Mouse (Mus musculus): ENCODE data around the gene Agtrap. TPM values are rescaled to one million over a fixed set of nuclear protein-coding genes. Genes with fewer than 3 reads are reported as not detected.
"Not testable (repeated sequence)": the region's sequence is repeated elsewhere in the genome, so short reads cannot be mapped to it uniquely, and the experiment has no call there.

The Agtrap gene
- total RNA-seq, 2 experiments from 2014 or later: 45.4 to 45.5 TPM

DNA sequence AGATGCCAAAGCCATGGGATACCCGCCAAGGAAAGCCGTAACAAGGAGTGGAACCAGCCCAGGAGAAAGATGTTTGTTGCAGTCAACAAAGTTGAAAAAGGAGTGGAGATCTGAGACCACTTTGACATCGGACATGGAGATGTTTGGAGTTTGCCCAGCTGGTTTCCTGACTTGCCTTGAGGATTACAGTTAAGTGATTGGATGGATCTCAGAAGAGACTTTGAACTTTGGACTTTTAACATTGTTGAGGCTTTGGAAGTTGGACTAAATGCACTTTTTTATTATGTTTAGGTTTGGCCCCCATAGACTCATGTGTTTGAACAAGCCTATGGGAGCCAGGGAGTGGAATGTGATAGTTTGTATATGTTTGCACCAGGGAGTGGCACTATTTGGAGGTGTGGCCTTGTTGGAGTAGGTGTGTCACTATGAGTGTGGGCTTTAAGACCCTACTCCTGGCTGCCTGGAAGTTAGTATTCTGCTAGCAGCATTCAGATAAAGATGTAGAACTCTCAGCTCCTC is 37.4 kb downstream of the Agtrap start:
- DNase-seq: not testable (repeated sequence)

- no peak for DNase-seq
Measured at GRCm38 (mm10) chr4:148046450-148047031, 41.3 kb downstream of the Agtrap start.

DNA sequence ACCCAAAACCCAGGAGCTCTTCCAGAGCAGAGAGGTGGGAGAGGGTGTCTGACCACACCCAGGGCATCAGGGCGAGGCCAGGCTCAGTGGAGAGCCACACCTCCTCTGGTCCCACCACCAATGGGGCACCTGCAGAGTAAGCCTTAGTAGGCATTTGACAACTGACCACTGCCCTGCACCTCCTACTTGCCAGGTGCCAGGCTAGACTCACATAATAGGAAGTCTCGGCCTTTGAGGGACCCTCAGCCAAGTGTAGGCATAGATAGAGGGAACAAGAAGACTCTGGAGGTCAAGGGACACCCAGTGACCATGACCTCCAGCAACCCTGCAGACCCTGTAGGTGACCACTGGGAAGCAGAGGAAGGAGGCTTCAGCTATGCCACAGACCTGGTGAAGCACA is 43.7 kb downstream of the Agtrap start:
- DNase-seq: no peak

GRCm38 (mm10) chr4:148043327-148043726 is 44.5 kb downstream of the Agtrap start:
- DNase-seq: not testable (repeated sequence)

GRCm38 (mm10) chr4:148041611-148042191 is 46.1 kb downstream of the Agtrap start:
- peak; percentile 63 for DNase-seq

DNA sequence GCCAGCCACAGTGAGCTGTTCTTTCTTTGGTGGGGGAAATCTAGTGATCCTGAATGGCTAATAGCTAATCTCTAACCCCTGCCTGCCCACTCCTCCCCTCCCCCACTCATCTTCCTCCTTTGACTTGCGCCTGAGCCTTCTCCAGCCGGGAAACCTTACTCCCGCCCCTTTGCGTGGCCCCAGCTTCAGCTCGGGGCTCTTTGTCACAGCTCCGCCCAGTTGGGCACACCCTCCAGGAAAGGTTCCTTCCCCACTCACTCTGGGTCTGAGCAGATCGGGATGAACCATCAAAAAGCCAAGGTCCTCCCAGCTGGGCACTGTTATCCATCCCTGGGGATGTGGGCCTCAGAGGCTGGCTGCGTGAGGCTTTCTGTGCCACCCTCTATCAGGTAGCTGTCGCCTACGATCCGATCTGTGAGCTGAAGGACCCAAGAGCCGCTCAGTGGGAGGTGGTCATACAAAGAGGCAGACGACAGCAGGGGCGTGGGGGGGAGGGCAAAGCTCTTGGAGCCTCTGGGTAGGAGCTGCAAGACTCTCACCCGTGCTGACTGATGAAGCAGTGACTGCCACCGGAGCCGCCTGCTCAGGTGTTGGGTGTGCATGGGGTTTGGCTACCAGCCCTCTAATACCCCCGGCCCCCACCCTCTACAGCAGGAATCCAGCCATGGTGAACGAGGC is 46.8 kb downstream of the Agtrap start:
- peak; percentile 90 for DNase-seq

DNA sequence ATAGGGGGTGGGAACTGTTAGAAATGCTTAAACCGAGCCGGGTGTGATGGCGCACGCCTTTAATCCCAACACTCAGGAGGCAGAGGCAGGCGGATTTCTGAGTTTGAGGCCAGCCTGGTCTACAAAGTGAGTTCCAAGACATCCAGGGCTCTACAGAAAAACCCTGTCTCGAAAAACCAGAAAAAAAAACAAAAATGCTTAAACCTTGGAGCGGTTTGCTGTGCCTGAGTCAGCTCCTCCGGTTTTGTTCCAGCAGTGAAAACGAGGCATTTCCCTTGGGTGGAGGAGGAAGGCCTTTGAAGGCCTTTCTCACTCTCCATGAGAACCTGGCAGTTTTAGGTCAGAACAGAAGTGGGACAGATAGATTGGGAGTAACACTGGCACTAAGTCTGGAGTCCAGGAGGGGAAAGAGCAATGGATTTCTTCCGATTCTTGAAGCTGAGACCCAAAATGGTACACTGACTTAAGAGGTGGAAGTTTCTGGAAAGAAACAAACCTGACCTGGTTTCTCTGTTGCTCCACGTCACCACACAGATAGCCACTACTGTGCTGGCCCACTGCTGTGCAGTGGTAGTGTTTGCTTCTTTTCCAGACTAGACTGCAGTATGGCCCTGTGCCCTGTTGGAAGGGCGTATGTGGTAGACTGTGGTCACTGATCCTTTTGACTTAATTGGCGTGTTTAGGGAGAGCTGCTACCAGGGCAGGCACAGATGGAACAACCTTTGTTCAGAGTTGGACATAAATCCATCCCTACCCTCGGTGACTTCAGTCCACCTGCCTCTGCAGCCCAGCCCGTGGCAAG is 47.6 kb downstream of the Agtrap start:
- peak; percentile 69 for DNase-seq

DNA sequence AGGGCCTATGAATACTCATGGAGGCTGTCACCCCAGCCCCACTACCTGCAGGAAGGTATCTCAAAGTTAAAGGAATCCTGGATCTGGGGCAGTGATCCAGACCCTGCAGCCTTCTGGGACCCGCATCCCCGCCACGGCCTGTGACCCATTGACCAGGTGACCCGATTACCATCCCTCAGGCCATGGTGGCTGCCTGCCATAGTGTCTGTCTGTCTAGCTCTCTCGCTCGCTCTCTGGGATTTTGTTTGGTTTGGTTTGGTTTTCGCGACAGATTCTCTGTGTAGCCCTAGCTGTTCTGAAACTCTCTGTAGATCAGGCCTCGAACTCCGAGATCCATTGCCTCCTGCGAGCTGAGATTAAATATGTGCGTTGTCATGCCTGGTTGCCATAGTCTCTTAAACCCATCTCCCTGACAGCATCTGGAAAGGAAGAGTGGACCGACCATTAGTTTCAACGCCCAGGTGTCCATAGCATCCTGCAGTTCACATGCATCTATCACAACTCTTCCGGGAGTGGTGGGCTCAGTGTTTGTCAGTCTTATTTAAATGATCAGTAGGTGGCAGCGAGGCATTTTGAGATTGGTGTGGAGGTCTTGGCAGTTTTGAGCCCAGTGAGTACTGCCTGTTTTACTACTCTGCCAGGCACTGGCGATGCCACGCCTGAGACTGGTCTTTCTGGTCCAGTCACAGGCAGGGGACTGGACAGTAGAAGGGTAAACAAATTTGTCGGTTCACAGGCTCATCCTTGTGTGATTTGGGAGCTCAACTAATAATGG is 48.4 kb downstream of the Agtrap start:
- DNase-seq: peak; percentile 35

GRCm38 (mm10) chr4:148038600-148039253 is 49.1 kb downstream of the Agtrap start, which contains the start of the genes Clcn6 and Mthfr:
Gene Clcn6 (minus strand): TSS chr4:148038821.
Gene Mthfr (plus strand): TSS chr4:148039077.
- DNase-seq: peak; percentile 100

DNA sequence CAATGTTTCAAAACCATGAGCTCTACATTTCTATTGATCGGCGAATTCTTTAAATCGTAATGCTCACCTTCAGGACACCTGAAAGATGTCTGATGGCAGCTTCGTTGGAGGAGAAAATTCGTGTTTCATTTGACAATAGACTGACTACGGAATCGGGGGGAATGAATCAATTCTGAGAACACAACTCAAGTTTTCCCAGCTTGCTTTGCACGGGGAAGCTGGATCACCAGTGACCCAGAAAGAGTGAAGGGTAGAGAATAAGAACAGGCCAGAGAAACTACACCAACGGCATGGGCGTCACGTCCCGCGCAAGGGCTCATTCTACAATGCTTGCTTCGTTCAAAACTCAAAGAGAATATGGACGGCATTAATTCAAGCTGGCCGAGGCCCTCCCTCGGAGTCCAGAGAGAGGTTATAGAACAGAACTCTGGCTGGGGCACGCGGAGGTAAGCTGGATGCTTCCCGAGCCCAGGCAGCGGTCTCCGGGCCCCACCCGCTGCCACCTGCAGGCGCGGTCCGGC is 49.7 kb downstream of the Agtrap start:
- no peak for DNase-seq

- DNase-seq: no peak
Measured at GRCm38 (mm10) chr4:148035440-148035839, 52.4 kb downstream of the Agtrap start.

DNA sequence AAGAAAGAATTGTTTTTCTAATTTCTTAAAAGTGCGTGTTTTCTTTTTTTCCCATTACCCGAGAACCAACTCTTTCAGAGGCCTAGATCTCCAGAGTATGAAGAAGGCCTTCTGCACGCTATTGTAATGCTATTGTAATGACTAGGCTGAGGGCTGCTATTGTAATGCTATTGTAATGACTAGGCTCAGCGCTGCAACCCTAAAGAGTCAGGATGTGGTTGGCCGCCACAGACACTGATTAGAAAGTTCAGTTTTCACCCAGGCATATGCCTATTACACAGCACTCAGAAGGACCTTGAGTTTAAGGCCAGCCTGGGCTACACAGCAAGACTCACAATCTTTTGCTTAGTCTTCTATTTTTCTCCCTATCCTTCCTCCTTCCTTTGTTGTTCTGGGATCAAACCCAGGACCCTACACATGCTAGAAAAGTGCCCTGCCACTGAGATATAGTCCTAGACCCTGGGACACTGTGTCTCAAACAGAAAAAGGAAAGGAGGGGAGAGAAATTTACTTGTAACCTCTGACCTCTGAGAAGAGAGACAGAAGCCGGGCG is 53.9 kb downstream of the Agtrap start:
- no peak for DNase-seq

GRCm38 (mm10) chr4:148030506-148030905 is 57.3 kb downstream of the Agtrap start:
- no peak for DNase-seq

- no peak for DNase-seq
Measured at GRCm38 (mm10) chr4:148029297-148029696, 58.5 kb downstream of the Agtrap start.

Other genes starting within 250 kb of the Agtrap start
- gene Zfp933, start 239.7 kb downstream of the Agtrap start, total RNA-seq (2021): 10 to 100 TPM; 16.4 to 21.2 TPM
- gene Miip, start 219.2 kb downstream of the Agtrap start, total RNA-seq (2021): 10 to 100 TPM; 18.5 to 29.4 TPM
- 1 to 10 TPM; 7.2 to 9.7 TPM for gene Fv1, start 219.1 kb downstream of the Agtrap start, total RNA-seq (2021)
- 100 to 1,000 TPM; 204 to 232 TPM for gene Mfn2, start 183.3 kb downstream of the Agtrap start, total RNA-seq (2021)
- 10 to 100 TPM; 42.0 to 42.1 TPM for gene Plod1, start 151.3 kb downstream of the Agtrap start, total RNA-seq (2021)
- gene 2510039O18Rik, start 147.1 kb downstream of the Agtrap start, total RNA-seq (2021): 10 to 100 TPM; 43.4 to 44.7 TPM
- gene Nppb, start 102.2 kb downstream of the Agtrap start, total RNA-seq (2021): not detected
- not detected for gene Nppa, start 87.3 kb downstream of the Agtrap start, total RNA-seq (2021)
- gene Clcn6, start 49.2 kb downstream of the Agtrap start, total RNA-seq (2021): 10 to 100 TPM in 1 of 2 experiments, 1 to 10 TPM in 1; 8.4 to 12.8 TPM
- gene Mthfr, start 49.0 kb downstream of the Agtrap start, total RNA-seq (2021): 10 to 100 TPM; 41.9 to 44.0 TPM
- 10 to 100 TPM; 22.3 to 23.9 TPM for gene Mad2l2, start 42.4 kb upstream of the Agtrap start, total RNA-seq (2021)
- gene Draxin, start 42.7 kb upstream of the Agtrap start, total RNA-seq (2021): under 1 TPM; 0.18 to 0.27 TPM
- gene Fbxo6, start 64.1 kb upstream of the Agtrap start, total RNA-seq (2021): 10 to 100 TPM; 30.4 to 31.3 TPM
- 1 to 10 TPM; 7.1 to 7.2 TPM for gene Fbxo44, start 72.5 kb upstream of the Agtrap start, total RNA-seq (2021)
- 1 to 10 TPM; 2.3 to 3.3 TPM for gene Fbxo2, start 72.6 kb upstream of the Agtrap start, total RNA-seq (2021)
- gene Disp3, start 199.9 kb upstream of the Agtrap start, total RNA-seq (2021): 1 to 10 TPM in 1 of 2 experiments, under 1 TPM in 1; 0.79 to 1.2 TPM

All from adrenal gland, postnatal 10 days (tissue).